Mouse (Mus musculus) small intestine, adult 2 months (tissue): ENCODE data around the gene Apaf1. TPM values are rescaled to one million over a fixed set of nuclear protein-coding genes. Genes with fewer than 3 reads are reported as not detected.

Experiments used
- H3K27ac ChIP-seq: fragments of 200-500 bp; 2 replicates; pipeline ENCODE4 v1.5.1; 2012; ENCODE audit warnings: low read depth, low read length, control low read depth, inconsistent platforms; ENCODE audit not compliant: insufficient read depth
- H3K27me3 ChIP-seq: fragments of 200-500 bp; 2 replicates; pipeline ENCODE4 v1.6.1; 2012; ENCODE audit warnings: mild to moderate bottlenecking, moderate library complexity, low read length, inconsistent platforms; ENCODE audit not compliant: control insufficient read depth, insufficient read depth
- H3K36me3 ChIP-seq: fragments of 200-500 bp; 2 replicates; pipeline ENCODE4 v1.6.1; 2012; ENCODE audit warnings: mild to moderate bottlenecking, low read length, control low read depth, inconsistent platforms; ENCODE audit not compliant: control insufficient read depth, insufficient read depth
- H3K4me1 ChIP-seq: fragments of 200-500 bp; 2 replicates; pipeline ENCODE4 v1.6.1; 2012; ENCODE audit warnings: low read length, inconsistent platforms, mixed read lengths; ENCODE audit not compliant: control insufficient read depth, insufficient read depth, insufficient read length
- H3K4me3 ChIP-seq: fragments of 200-500 bp; 2 replicates; pipeline ENCODE4 v1.5.1; 2012; ENCODE audit warnings: low read depth, mild to moderate bottlenecking, control low read depth, inconsistent platforms, low read length, moderate library complexity
- CTCF ChIP-seq: fragments of 200-500 bp; IDR thresholded peaks from 2 replicates; pipeline ENCODE4 v1.5.1; 2012; ENCODE audit warnings: low read depth, mild to moderate bottlenecking, control low read depth, inconsistent platforms, low read length, moderate library complexity, mixed read lengths; ENCODE audit not compliant: insufficient replicate concordance, insufficient read length; ENCODE audit errors: extremely low read depth
- POLR2A ChIP-seq: fragments of 200-500 bp; IDR thresholded peaks from 2 replicates; pipeline ENCODE4 v1.6.1; 2012; ENCODE audit warnings: low read depth, mild to moderate bottlenecking, control low read depth, inconsistent platforms, low read length, moderate library complexity
- WGBS: fragments of 180-500 bp; shearing (Covaris S2); methylation state at CpG from one replicate; pipeline ENCODE4 v1.1.7; 2018; 5-methylcytosine and 5-hydroxymethylcytosine counted together
- polyA plus RNA-seq: library from polyadenylated mRNA; depleted of rRNA; stranded (reverse); fragments of >200 nt; gene quantifications from 2 replicates; pipeline ENCODE4 v1.2.3, GENCODE M21; 2012

Apaf1 gene
- polyA plus RNA-seq, 1 experiment, result 13.1 TPM

DNA sequence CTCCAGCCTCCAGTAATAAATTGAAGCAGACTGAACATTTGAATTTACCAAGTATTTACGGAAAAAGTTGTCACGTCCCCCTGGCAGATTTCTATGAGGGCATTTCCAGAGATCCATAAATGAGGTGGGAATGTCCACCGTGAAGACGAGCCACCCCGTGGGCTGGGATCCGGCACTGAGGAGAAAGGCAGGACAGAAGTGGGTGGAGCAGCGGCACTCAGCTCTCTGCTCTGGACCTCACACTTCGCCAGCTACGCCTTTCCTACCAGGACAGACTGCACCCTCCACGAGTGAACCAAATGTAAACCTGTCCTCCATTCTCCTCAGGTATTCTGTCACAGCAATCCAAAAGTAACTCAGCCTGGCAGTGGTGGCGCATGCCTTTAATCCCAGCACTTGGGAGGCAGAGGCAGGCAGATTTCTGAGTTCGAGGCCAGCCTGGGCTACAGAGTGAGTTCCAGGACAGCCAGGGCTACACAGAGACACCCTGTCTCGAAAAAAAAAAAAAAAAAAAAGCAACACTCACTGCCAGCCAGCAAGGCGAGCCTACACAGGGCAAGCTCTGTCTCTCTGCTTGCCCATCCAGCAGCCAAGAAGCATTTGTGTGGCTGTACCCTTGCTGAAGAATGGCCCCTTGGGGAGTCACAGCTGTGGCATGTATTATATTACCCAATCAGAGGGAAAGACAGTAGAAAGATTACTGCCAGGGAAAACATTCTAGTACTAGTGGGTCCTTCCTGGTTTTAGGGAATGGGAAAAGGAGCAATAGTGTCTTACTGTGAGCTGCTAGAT lies 20.4 kb upstream of the Apaf1 start:
- no peak for TF ChIP-seq POLR2A
- WGBS, result 93% methylated on average over 14 of the region's 14 CpGs
- H3K36me3 ChIP-seq, result peaks cover 3% of the 10 kb centered on the region

GRCm38 (mm10) chr10:91101936-91102335 lies 19.4 kb upstream of the Apaf1 start:
- WGBS, result 94% methylated on average over 25 of the region's 25 CpGs
- H3K27me3 ChIP-seq, result no peaks in the 10 kb centered on the region
- TF ChIP-seq POLR2A (no peak), CTCF (no peak)
- no peak overlapping the region for H3K27ac ChIP-seq
- H3K4me1 ChIP-seq, result no peaks in the 10 kb centered on the region
- H3K4me3 ChIP-seq, result no peak overlapping the region
- peaks cover 3% of the 10 kb centered on the region for H3K36me3 ChIP-seq

More for the DNA sequence above, 20.4 kb upstream of the Apaf1 start:
- no peak overlapping the region for H3K27ac ChIP-seq
- H3K27me3 ChIP-seq, result no peaks in the 10 kb centered on the region
- no peak overlapping the region for H3K4me3 ChIP-seq
- no peaks in the 10 kb centered on the region for H3K4me1 ChIP-seq

DNA sequence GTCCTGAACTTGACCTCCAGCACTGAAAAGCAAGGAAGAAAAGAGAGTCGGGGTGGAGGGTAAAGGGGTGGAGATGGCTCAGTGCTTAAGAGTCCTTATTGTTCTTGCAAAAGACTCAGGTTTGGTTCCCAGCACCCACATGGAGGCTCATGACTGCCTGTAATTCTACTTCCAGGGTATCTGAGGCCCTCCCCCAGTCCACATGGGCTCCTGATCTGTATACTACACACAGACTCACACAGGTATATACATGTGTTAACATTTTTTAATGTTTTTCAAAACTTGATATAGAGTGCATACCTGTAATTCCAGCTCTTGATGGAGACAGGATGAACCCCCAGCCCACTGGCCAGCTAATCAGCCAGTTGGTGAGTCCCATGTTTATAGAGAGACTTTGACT lies 17.5 kb upstream of the Apaf1 start:
- Histone ChIP-seq H3K36me3 (peaks cover 3% of the 10 kb centered on the region), H3K27me3 (no peaks in the 10 kb centered on the region), H3K4me3 (no peak overlapping the region), H3K27ac (no peak overlapping the region), H3K4me1 (no peaks in the 10 kb centered on the region)
- no peak for TF ChIP-seq CTCF
- TF ChIP-seq POLR2A, result no peak
- WGBS, result 97% methylated on average over 1 of the region's 1 CpGs

DNA sequence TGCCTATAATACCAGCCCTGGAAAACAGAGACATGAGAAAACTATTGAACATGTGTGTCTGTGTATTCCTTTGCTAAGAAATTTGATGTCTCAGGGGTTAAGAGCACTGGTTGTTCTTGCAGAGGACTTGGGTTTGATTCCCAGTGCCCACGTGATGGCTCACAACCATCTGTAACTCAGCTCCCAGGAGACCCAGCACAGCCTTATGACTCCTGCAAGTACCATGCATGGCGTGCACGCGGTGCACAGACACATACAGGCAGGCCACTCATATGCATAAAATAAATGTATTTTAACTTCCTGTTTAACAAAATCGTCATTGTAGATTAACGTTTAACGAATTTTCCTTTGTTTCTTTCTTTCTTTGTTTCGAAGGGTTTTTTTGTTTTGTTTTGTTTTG lies 15.5 kb upstream of the Apaf1 start:
- H3K4me1 ChIP-seq, result peaks cover 3% of the 10 kb centered on the region; the same call in 1 of the 2 replicates
- H3K27ac ChIP-seq, result no peak overlapping the region
- H3K4me3 ChIP-seq, result no peak overlapping the region
- H3K36me3 ChIP-seq, result peaks cover 3% of the 10 kb centered on the region
- TF ChIP-seq CTCF (no peak), POLR2A (no peak)
- H3K27me3 ChIP-seq, result no peaks in the 10 kb centered on the region
- WGBS, result 91% methylated on average over 8 of the region's 8 CpGs

DNA sequence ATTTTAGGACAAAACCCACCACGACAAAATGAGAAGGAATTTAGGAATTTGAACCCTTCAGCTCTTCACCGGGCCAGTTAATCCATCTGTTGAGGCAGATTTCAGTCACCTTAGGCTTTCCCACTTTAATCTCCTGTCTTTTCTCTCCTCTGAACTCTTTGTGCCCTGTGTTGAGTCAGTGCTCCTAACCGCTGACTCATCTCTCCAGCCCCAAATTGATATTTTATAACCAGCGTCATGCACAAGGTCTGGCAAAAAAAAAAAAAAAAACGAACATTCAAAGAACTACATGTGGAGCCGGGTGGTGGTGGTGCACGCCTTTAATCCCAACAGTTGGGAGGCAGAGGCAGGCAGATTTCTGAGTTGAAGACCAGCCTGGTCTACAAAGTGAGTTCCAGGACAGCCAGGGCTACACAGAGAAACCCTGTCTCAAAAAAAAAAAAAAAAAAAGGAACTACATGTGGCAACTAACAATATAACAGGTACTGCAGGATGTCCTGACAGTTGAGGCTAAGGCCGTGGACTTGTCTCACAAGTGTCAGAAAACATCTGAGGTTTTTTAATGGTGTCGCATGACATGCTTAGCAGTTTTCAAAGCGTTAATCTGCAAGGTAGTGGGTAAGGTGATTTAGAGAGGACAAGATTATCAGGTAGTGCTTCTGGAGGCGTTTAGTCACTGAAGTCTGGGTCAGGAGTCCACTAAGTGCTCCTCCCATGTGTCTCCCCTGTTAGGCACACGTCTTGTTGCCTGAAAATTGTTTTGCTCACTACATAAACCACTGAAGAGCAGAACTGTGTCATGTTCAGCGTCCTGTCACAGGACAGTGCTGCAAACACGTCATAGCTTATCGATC lies 11.9 kb upstream of the Apaf1 start:
- Histone ChIP-seq H3K27ac (no peak overlapping the region), H3K4me1 (peaks cover 5% of the 10 kb centered on the region; the same call in 1 of the 2 replicates), H3K27me3 (no peaks in the 10 kb centered on the region), H3K4me3 (no peak overlapping the region), H3K36me3 (no peaks in the 10 kb centered on the region; the same call in 1 of the 2 replicates)
- WGBS, result 60% methylated on average over 15 of the region's 15 CpGs
- TF ChIP-seq POLR2A (no peak), CTCF (no peak)

- TF ChIP-seq POLR2A, result no peak
- no peak for TF ChIP-seq CTCF
- H3K27ac ChIP-seq, result no peak overlapping the region
- WGBS, result 91% methylated on average over 4 of the region's 4 CpGs
Measured at GRCm38 (mm10) chr10:91092812-91093211, 10.2 kb upstream of the Apaf1 start.

DNA sequence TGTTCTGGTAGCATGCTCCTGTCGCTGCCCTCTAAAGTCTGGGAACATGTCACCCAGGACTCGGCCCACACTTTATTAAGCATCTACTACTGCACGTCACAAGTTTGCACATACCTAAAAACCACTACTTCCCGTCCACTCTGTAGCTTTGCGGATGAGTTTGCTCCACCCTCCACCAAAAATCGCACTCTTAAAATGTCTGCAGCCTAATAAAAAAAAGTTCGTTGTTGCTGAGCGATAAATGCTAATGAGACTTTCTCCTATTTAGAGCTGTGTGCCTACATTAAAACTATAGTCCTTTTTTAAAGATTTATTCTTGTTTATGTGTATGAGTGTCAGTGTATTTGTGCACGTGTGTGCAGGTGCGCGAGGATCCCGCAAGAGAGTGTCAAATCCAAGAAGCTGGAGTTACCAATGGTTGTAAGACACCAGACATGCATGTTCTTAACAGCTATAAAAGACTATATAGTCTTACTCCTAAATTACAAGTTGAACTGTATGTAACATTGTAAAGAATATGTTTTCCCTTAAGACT lies 890 bp upstream of the Apaf1 start:
- H3K4me1 ChIP-seq, result no peaks in the 10 kb centered on the region
- H3K27ac ChIP-seq, result peak overlapping the region; percentile 44; the same call in 1 of the 2 replicates
- H3K36me3 ChIP-seq, result peaks cover 8% of the 10 kb centered on the region
- TF ChIP-seq CTCF (no peak), POLR2A (no peak)
- WGBS, result 31% methylated on average over 12 of the region's 12 CpGs
- H3K4me3 ChIP-seq, result peak overlapping the region; percentile 76
- no peaks in the 10 kb centered on the region for H3K27me3 ChIP-seq

More at GRCm38 (mm10) chr10:91092812-91093211, 10.2 kb upstream of the Apaf1 start:
- Histone ChIP-seq H3K4me3 (no peak overlapping the region), H3K36me3 (no peaks in the 10 kb centered on the region), H3K27me3 (no peaks in the 10 kb centered on the region), H3K4me1 (peaks cover 7% of the 10 kb centered on the region; the same call in 1 of the 2 replicates)
